Mouse (Mus musculus) lung, embryonic 14.5 days (tissue): ENCODE data around the gene Pank1. TPM values are rescaled to one million over a fixed set of nuclear protein-coding genes. Genes with fewer than 3 reads are reported as not detected.

Experiments
- ATAC-seq: fragments of 200-750 bp; cut with Nextera tagmentation; 2 replicates; pipeline ENCODE4 v1.8.0; 2017; ENCODE audit warnings: mild to moderate bottlenecking, moderate TSS enrichment, moderate library complexity; ENCODE audit not compliant: insufficient read depth
- DNase-seq: peaks from one replicate; pipeline ENCODE4 v3.0.0-alpha.2; 2015
- H3K27ac ChIP-seq: fragments of 300-500 bp; sonication (generic); 2 replicates; pipeline ENCODE4 v1.5.1; 2014; ENCODE audit warnings: low read depth, mild to moderate bottlenecking, moderate library complexity
- H3K27me3 ChIP-seq: fragments of 300-500 bp; sonication (generic); 2 replicates; pipeline ENCODE4 v1.6.1; 2014; ENCODE audit warnings: low read length, control low read depth; ENCODE audit not compliant: insufficient read depth
- H3K36me3 ChIP-seq: fragments of 300-500 bp; sonication (generic); 2 replicates; pipeline ENCODE4 v1.6.1; 2014; ENCODE audit warnings: control low read depth; ENCODE audit not compliant: insufficient read depth
- H3K4me1 ChIP-seq: fragments of 300-500 bp; sonication (generic); 2 replicates; pipeline ENCODE4 v1.6.1; 2014; ENCODE audit warnings: antibody characterized with exemption, control low read depth; ENCODE audit not compliant: insufficient read depth
- H3K4me2 ChIP-seq: fragments of 300-500 bp; sonication (generic); 2 replicates; pipeline ENCODE4 v1.6.1; 2014; ENCODE audit warnings: mild to moderate bottlenecking
- H3K4me3 ChIP-seq: fragments of 300-500 bp; sonication (generic); 2 replicates; pipeline ENCODE4 v1.5.1; 2014; ENCODE audit warnings: low read depth, low read length
- H3K9ac ChIP-seq: fragments of 300-500 bp; sonication (generic); 2 replicates; pipeline ENCODE4 v1.6.1; 2014
- H3K9me3 ChIP-seq: fragments of 300-500 bp; sonication (generic); 2 replicates; pipeline ENCODE4 v1.6.1; 2016; ENCODE audit warnings: low read depth, low read length, control low read depth
- CTCF ChIP-seq: IDR thresholded peaks from 2 replicates; pipeline ENCODE4 v1.5.1; 2016; ENCODE audit warnings: antibody characterized with exemption, low read depth
- WGBS: fragments of 180-500 bp; shearing (Covaris S2); extraction: QIAGEN DNeasy Blood & Tissue Kit; methylation state at CpG from one replicate; pipeline ENCODE4 v1.1.7; 2014; 5-methylcytosine and 5-hydroxymethylcytosine counted together
- polyA plus RNA-seq: library from polyadenylated mRNA; unstranded; fragments of >200 nt; fragmentation: Nextera tagmentation; extraction: Ambion mirVana; gene quantifications from 2 replicates; pipeline ENCODE4 v1.2.1, GENCODE M21; 2014

Pank1 gene
- polyA plus RNA-seq, 1 experiment from 2014 or later, result 10.3 TPM

- no peak overlapping the region for H3K4me2 ChIP-seq
- peak overlapping the region; percentile 61; the same call in 1 of the 2 replicates for H3K27ac ChIP-seq
- no peak overlapping the region for H3K4me3 ChIP-seq
- 81% methylated on average over 15 of the region's 15 CpGs for WGBS
- TF ChIP-seq CTCF, result no peak
- H3K9me3 ChIP-seq, result no peaks in the 10 kb centered on the region
- H3K36me3 ChIP-seq, result no peaks in the 10 kb centered on the region
- H3K4me1 ChIP-seq, result no peaks in the 10 kb centered on the region
- peak; percentile 80 for DNase-seq
- H3K9ac ChIP-seq, result no peak overlapping the region
- peak; percentile 67 for ATAC-seq
- H3K27me3 ChIP-seq, result no peaks in the 10 kb centered on the region
Observed at GRCm38 (mm10) chr19:34897082-34897965, 18.1 kb upstream of the Pank1 start.

DNA sequence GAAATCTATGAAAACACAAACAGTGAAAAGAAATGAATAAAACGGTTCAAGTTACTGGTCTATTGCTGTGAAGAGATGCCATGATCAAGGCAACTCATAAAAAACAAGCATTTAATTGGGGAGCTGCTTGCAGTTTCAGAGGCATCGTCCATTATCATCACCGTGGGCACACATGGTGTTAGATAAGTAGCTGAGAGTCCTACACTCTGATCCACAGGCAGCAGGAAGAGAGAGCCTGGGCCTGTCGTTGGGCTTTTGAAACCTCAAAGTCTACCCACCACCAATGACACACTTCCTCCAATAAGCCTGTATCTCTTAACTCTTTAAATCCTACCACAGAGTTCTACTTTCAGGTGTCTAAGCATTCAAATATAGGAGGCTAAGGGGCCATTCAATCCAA is 15.8 kb upstream of the Pank1 start:
- H3K27me3 ChIP-seq, result no peaks in the 10 kb centered on the region
- no peak overlapping the region for H3K4me3 ChIP-seq
- WGBS, result 76% methylated on average over 4 of the region's 4 CpGs
- no peak overlapping the region for H3K4me2 ChIP-seq
- H3K27ac ChIP-seq, result no peak overlapping the region
- ATAC-seq (no peak), DNase-seq (no peak)
- H3K36me3 ChIP-seq, result no peaks in the 10 kb centered on the region
- no peak overlapping the region for H3K9ac ChIP-seq
- TF ChIP-seq CTCF, result no peak
- H3K9me3 ChIP-seq, result no peaks in the 10 kb centered on the region
- no peaks in the 10 kb centered on the region for H3K4me1 ChIP-seq

- no peaks in the 10 kb centered on the region for H3K4me1 ChIP-seq
- 63% methylated on average over 1 of the region's 1 CpGs for WGBS
- no peak overlapping the region for H3K4me3 ChIP-seq
- H3K27ac ChIP-seq, result no peak overlapping the region
- no peak for TF ChIP-seq CTCF
- DNase-seq (no peak), ATAC-seq (no peak)
- no peak overlapping the region for H3K4me2 ChIP-seq
- H3K9ac ChIP-seq, result no peak overlapping the region
- no peaks in the 10 kb centered on the region for H3K36me3 ChIP-seq
- H3K9me3 ChIP-seq, result no peaks in the 10 kb centered on the region
- H3K27me3 ChIP-seq, result no peaks in the 10 kb centered on the region
Observed at GRCm38 (mm10) chr19:34891590-34891989, 12.3 kb upstream of the Pank1 start.

- DNase-seq (peak; percentile 37), ATAC-seq (no peak)
- Histone ChIP-seq H3K4me2 (no peak overlapping the region), H3K9ac (no peak overlapping the region), H3K27ac (no peak overlapping the region; the same call in 1 of the 2 replicates), H3K9me3 (no peaks in the 10 kb centered on the region), H3K36me3 (no peaks in the 10 kb centered on the region), H3K27me3 (no peaks in the 10 kb centered on the region), H3K4me3 (no peak overlapping the region), H3K4me1 (no peaks in the 10 kb centered on the region)
- WGBS, result 37% methylated on average over 3 of the region's 3 CpGs
- TF ChIP-seq CTCF, result no peak
Observed at GRCm38 (mm10) chr19:34890981-34891380, 11.7 kb upstream of the Pank1 start.

GRCm38 (mm10) chr19:34886324-34886723 is 7.1 kb upstream of the Pank1 start:
- Histone ChIP-seq H3K4me1 (no peaks in the 10 kb centered on the region), H3K4me3 (no peak overlapping the region), H3K4me2 (no peak overlapping the region), H3K9me3 (no peaks in the 10 kb centered on the region), H3K27me3 (no peaks in the 10 kb centered on the region), H3K9ac (no peak overlapping the region), H3K27ac (no peak overlapping the region), H3K36me3 (no peaks in the 10 kb centered on the region)
- 58% methylated on average over 4 of the region's 4 CpGs for WGBS
- no peak for ATAC-seq
- no peak for DNase-seq
- no peak for TF ChIP-seq CTCF

- DNase-seq (no peak), ATAC-seq (no peak)
- no peaks in the 10 kb centered on the region for H3K27me3 ChIP-seq
- no peak for TF ChIP-seq CTCF
- H3K27ac ChIP-seq, result no peak overlapping the region
- peaks cover 6% of the 10 kb centered on the region; the same call in 1 of the 2 replicates for H3K4me1 ChIP-seq
- H3K4me3 ChIP-seq, result no peak overlapping the region
- WGBS, result 77% methylated on average over 3 of the region's 3 CpGs
- H3K36me3 ChIP-seq, result no peaks in the 10 kb centered on the region
- H3K4me2 ChIP-seq, result no peak overlapping the region
- H3K9ac ChIP-seq, result no peak overlapping the region
- no peaks in the 10 kb centered on the region for H3K9me3 ChIP-seq
Observed at GRCm38 (mm10) chr19:34883526-34884224, 4.4 kb upstream of the Pank1 start.

GRCm38 (mm10) chr19:34882443-34882842 is 3.2 kb upstream of the Pank1 start:
- Histone ChIP-seq H3K4me3 (no peak overlapping the region), H3K4me2 (no peak overlapping the region), H3K27ac (no peak overlapping the region), H3K9me3 (no peaks in the 10 kb centered on the region), H3K27me3 (no peaks in the 10 kb centered on the region), H3K36me3 (no peaks in the 10 kb centered on the region), H3K9ac (no peak overlapping the region), H3K4me1 (peaks cover 6% of the 10 kb centered on the region; the same call in 1 of the 2 replicates)
- no peak for TF ChIP-seq CTCF
- WGBS, result 77% methylated on average over 2 of the region's 2 CpGs
- ATAC-seq, result no peak
- no peak for DNase-seq
